Mouse (Mus musculus) small intestine, adult 2 months (tissue): ENCODE data around the gene Agxt2.

Experiments
- CTCF ChIP-seq: fragments of 200-500 bp; IDR thresholded peaks from 2 replicates; pipeline ENCODE4 v1.5.1; 2012; ENCODE audit warnings: low read depth, mild to moderate bottlenecking, control low read depth, inconsistent platforms, low read length, moderate library complexity, mixed read lengths; ENCODE audit not compliant: insufficient replicate concordance, insufficient read length; ENCODE audit errors: extremely low read depth
- POLR2A ChIP-seq: fragments of 200-500 bp; IDR thresholded peaks from 2 replicates; pipeline ENCODE4 v1.6.1; 2012; ENCODE audit warnings: low read depth, mild to moderate bottlenecking, control low read depth, inconsistent platforms, low read length, moderate library complexity

DNA sequence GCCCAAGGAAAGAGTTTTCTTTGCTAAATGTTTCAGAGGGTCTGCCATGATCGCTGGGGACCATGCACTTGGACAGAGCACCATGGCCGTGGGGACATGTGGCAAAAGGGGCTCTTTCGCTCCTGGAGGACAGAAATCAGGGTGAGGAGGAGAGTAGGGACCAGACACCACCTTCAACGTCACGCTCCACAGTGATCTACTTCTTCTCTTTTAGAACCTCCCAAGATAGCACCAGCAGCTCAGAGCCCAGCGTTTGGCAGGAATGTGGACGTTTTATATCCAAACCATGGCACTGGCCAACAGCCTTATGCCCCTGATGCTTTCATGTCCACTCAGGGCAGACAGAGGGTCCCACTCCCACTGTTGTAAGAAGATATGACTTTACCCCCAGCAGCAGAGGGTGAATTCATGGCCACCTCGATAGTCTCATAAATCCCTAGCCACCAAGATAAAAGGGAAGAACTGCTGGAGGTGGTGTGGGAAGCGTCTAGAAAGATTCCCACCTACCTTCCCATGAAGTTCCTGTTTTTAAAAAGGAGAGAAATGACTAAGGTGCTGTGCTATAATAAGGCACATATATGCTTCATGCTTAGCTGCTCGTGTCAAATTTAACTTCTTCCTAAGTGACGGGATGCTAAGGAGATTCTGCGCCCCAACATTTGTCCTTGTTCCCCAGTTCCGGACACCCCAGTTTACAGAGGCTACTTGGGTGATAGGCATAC is 68.4 kb downstream of the Agxt2 start:
- TF ChIP-seq CTCF: no peak
- TF ChIP-seq POLR2A: no peak
